Mouse (Mus musculus): ENCODE data around the gene Fibcd1.

DNA sequence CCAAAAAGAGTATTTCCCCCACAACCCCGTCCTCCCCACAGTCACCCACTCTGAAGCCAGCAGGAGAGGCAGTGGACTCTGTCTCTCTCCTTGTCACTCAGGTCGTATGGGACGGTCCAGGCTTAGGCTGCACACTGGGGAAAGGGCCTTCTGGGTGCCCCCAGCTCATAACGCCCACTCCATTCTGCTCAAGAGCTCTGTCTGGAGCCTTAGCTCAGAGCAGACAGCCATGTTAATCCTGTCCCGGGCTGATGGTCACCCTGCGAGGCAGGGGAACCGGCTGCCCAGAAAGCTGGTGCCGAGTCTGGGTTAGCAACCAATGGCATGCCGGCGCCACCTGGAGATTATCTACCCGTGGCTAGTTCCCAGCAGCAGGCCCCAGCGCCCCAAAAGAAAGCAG is 12.7 kb upstream of the Fibcd1 start:
- TF ChIP-seq CTCF (IDR thresholded peaks at IDR 0.05; ENCODE audit: insufficient read depth, low read length) (no peak), POLR2A (IDR thresholded peaks at IDR 0.05; ENCODE audit: borderline replicate concordance, extremely low read depth, low read depth, low read length) (no peak)

All from lung, adult 2 months (tissue).